Mouse (Mus musculus) embryo, embryonic 9.5 days (tissue): Measurements from ENCODE around the gene Tmod3.
"Not testable (repeated sequence)": the region's sequence is repeated elsewhere in the genome, so short reads cannot be mapped to it uniquely, and the experiment has no call there.

Experiments used
- DNase-seq: peaks from one replicate; pipeline ENCODE4 v3.0.0-alpha.2; 2017; ENCODE audit errors: extremely low spot score

The Tmod3 gene

DNA sequence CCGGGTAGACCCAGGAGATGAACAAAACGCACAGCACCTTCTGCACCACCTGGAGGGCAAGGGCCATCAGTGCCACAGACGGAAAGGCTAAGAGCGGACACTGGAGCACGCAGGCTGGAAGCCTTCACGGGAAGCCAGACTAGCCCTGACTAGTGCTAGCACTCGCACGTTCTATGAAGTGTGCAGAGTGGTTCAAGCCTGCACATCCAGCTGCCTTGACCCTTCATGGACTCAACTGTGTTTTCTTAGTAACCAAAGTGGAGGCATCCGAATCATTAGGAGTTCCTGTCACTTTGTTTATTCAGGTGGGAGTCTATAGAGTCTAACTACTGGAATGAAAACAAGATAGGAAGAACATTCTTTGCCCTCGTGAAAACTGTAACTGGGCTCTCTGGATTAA, 63.5 kb downstream of the Tmod3 start:
- DNase-seq, result peak; percentile 37

DNA sequence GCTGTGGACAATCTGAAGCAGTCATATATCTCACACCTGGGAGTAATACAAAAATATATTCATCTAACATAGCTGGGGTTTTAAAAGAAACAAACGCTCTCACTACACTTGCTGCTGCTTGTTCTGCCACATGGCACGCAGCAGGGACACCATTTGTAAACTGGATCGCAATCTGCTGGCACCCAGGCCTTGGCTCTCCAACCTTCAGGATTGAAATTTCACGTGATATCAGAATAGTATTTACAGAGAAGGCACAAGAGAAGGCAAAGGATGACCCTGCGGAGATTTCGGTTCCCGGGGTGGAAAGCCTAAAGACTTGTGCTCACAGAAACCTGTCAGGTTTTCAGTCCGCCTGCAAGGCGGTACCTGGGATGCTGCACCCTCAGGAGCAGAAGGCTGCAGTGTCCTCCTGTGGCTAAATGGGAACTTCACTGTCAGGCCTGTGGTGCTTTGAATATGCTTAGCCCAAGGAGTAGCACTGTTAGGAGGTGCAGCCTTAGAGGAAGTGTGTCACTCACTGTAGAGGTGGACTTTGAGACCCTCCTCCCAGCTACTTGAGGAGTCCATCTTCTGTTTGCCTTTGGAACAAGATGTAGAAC, 65.0 kb downstream of the Tmod3 start:
- DNase-seq, result no peak

DNA sequence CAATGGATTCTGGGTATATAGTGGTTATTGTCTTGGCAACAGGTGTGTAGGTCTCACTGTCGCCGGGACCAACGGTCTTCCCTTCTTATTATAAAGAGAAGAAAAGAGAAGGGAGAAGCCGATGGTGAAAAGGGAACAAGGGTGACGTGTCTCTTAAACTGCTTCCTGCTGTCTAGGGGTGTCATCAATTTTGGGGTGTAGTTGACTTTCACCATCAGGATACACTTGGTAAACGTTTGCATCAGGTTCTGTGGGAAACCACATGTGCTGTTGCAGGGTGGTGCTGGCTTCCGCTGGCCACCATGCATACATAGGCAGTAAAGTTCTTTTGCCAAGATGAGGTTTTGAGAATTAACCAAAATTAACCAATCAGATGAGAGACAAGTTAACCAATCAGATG, 71.2 kb downstream of the Tmod3 start:
- DNase-seq, result not testable (repeated sequence)

DNA sequence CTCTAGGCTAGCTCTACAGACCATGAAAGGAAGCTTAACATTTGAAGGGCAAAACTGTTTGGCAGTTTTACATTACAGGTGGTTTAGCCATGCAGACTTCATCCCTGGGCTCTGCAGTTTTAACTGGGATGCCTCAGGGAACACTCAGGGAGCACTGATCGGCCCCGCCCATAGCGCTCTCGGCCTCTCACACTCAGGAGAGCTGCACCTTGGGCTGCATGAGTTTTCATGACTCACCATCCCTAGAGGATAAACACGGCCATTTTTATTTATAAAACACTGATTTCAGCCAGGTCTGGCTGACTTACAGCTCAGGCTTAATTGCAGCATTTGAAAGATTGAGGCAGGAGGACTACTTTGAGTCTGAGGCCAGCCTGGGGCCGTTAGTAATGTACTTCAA, 74.2 kb downstream of the Tmod3 start:
- no peak for DNase-seq

- DNase-seq, result no peak
Measured at GRCm38 (mm10) chr9:75480536-75481075, 78.9 kb downstream of the Tmod3 start.

GRCm38 (mm10) chr9:75479106-75479725, 80.2 kb downstream of the Tmod3 start:
- DNase-seq, result no peak

DNA sequence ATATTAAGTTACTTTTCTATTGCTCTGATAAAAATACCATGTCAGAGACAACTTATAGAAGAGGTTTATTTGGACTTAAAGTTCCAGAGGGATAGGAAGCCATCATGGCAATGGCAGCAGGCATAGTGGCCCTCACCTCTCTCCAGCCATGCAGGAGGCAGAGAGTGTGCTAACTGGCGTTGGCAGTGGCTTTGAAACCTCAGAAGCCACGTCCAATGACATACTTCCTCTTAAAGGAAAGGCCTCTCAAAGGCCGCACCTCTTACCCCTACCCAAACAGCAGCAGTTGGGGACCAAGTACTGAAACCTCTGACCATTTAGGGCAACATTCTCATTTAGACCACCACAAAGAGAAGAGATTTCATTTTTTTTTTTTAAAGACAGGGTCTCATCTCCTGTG, 82.2 kb downstream of the Tmod3 start:
- DNase-seq, result no peak

- DNase-seq, result peak; percentile 36
Measured at GRCm38 (mm10) chr9:75468297-75468696, 91.2 kb downstream of the Tmod3 start.

GRCm38 (mm10) chr9:75467581-75467980, 91.9 kb downstream of the Tmod3 start:
- no peak for DNase-seq

DNA sequence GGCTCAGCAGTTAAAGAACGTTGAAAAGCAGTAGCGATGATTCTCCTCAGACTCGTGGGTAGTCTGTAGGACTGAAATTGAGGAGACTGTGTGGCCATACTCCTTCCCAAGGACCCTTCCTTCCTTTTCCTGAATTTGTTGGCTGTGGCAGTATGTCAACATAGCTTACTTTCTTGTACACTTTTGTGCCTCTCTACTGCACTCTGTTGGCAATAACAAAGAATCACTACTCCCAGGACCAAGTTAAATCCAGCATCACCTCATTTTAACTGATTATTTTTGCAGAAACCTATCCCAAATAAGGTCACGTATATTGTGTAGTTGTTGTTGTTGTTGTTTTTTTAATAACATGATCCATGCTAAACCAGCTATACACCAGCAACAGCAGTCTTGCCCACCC, 92.8 kb downstream of the Tmod3 start:
- DNase-seq, result no peak

- no peak for DNase-seq
Measured at GRCm38 (mm10) chr9:75465856-75466255, 93.6 kb downstream of the Tmod3 start.

DNA sequence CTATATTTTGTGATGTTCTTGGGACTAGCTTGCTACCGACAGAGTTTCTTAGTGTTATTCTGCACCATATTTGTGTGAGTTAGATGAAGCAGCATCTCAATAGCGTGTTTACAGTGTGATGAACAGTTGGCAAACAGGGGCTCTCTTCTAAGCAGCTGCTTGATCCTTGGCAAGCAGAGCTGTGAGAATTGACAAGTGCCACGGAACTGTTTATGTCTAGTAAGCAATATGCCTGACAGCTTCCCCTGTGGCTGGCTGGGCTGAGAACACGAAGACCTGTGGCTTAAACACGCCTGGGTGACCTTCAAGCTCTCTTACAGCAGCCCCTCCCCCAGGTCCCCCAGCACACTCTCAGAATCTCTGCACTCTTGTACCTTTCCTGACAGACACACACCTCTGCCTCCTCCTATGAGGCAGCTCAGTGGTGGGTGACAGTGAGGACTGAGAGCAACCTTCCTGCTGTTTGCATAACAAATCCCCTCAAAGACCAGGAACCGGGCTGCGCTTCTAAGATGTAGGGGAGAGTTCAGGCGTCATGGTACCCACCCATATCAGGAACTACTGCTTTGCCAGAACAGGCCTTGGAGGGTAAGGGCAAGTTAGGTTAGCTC, 96.3 kb downstream of the Tmod3 start:
- no peak for DNase-seq

GRCm38 (mm10) chr9:75455684-75456083, 103.8 kb downstream of the Tmod3 start:
- no peak for DNase-seq

DNA sequence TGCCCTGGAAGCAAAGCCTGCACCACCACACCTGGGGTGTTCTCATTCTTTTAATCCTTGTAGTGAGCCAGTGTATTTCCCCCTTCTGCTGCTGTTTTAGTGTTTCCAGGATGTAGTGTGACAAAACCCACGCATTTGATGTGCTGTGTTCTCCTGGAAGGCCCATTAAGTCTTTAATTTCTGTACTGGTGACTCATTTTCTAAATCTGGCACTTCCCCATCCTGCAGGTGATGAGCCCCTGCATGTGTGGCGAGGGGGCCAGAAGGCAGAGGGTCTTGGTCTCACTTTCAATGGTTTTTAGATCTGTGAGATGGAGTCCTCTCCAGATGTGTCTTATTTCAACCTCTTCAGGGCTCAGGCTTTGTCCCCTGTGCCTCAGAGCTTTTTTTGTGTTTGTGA, 105.5 kb downstream of the Tmod3 start:
- no peak for DNase-seq

GRCm38 (mm10) chr9:75448021-75448420, 111.4 kb downstream of the Tmod3 start:
- DNase-seq, result no peak
